Comparison of ENCODE assay signal across 22 mouse cellular contexts in genomic region chr15:102978615-102979515, GRCm38 (mm10). TPM values are rescaled to one million over a fixed set of nuclear protein-coding genes. Genes with fewer than 3 reads are reported as not detected.
DNase-seq lines count a peak whose midpoint lies in the region; ATAC-seq and TF ChIP-seq lines count a peak whose summit lies in the region.
"Had no signal": no experiment of that assay in that cellular context is flagged by ENCODE, and none has a peak within 500 bp of the region (broad histone marks: within the 10 kb centered on the region; RNA-seq: fewer than 3 reads in every experiment).

No protein-coding gene starts in this region.

- H3K79me3 ChIP-seq in C2C12 (ENCODE audit: low read depth), result peaks cover 88% of the 10 kb centered on the region

- no peak for ATAC-seq in midbrain, embryonic 11.5 days (ENCODE audit: low FRiP score)
- ATAC-seq: liver, postnatal 0 days had no signal

- peak overlapping the region; percentile 28 for H3ac ChIP-seq in C2C12 (ENCODE audit: control insufficient read depth, insufficient read length, low read depth)

- H3K4me3 ChIP-seq in C2C12 (ENCODE audit: insufficient read depth, poor library complexity, severe bottlenecking), result peak overlapping the region; percentile 8
- no peak overlapping the region for H3K4me3 ChIP-seq in midbrain, embryonic 11.5 days (ENCODE audit: low read depth, low read length)
- H3K4me3 ChIP-seq: embryonic facial prominence, embryonic 15.5 days; heart, embryonic 15.5 days; layer of hippocampus, adult 2 months had no signal

- no peaks in the 10 kb centered on the region for H3K9me3 ChIP-seq in midbrain, embryonic 11.5 days (ENCODE audit: control insufficient read depth, low read length)
- H3K9me3 ChIP-seq: embryonic facial prominence, embryonic 15.5 days; heart, embryonic 15.5 days had no signal

- TF ChIP-seq CTCF in C2C12 (IDR thresholded peaks at IDR 0.05; ENCODE audit: control insufficient read depth, insufficient read depth, insufficient read length), result no peak

- H3K36me3 ChIP-seq in C2C12 (ENCODE audit: control insufficient read depth, insufficient read depth), result peaks cover under 1% of the 10 kb centered on the region
- H3K36me3 ChIP-seq in midbrain, embryonic 11.5 days (ENCODE audit: control insufficient read depth, insufficient read depth, low read length), result no peaks in the 10 kb centered on the region
- H3K36me3 ChIP-seq: embryonic facial prominence, embryonic 15.5 days; heart, embryonic 15.5 days had no signal

- H3K79me2 ChIP-seq in C2C12 (ENCODE audit: control insufficient read depth, insufficient read depth), result peaks cover 100% of the 10 kb centered on the region

- WGBS in midbrain, embryonic 11.5 days, result 3% methylated on average over 13 of the region's 13 CpGs

- DNase-seq in gastrocnemius, postnatal 25 days, result peak; percentile 4
- DNase-seq in gastrocnemius, adult 8-10 months (ENCODE audit: low spot score in 2 of 2), result no peak
- peak; percentile 53 for DNase-seq in kidney, postnatal 10 days
- DNase-seq in neural tube, embryonic 10.5 days (ENCODE audit: extremely low spot score, low spot score), result peak; percentile 61
- DNase-seq in frontal cortex, postnatal 14 days (ENCODE audit: low spot score in 2 of 2), result no peak
- DNase-seq in midbrain, embryonic 11.5 days (ENCODE audit: low spot score, missing footprints), result no peak
- no peak for DNase-seq in layer of hippocampus, adult 9-11 months
- DNase-seq: cerebellum, postnatal 10 days; embryo, embryonic 11 days; liver; liver, postnatal 0 days; lung, postnatal 14 days had no signal

- H3K4me1 ChIP-seq in midbrain, embryonic 11.5 days (ENCODE audit: control insufficient read depth, insufficient read depth, low read length), result peaks cover 5% of the 10 kb centered on the region; the same call in 1 of the 2 replicates

- no peak overlapping the region for H3K9ac ChIP-seq in midbrain, embryonic 11.5 days (ENCODE audit: low read length)
- H3K9ac ChIP-seq: embryonic facial prominence, embryonic 15.5 days; heart, embryonic 15.5 days; liver, postnatal 0 days had no signal

- no peaks in the 10 kb centered on the region for H3K27me3 ChIP-seq in C2C12 (ENCODE audit: control insufficient read depth, insufficient read depth, insufficient read length)
- H3K27me3 ChIP-seq in midbrain, embryonic 11.5 days (ENCODE audit: control insufficient read depth, insufficient read depth, low read length), result peaks cover 98% of the 10 kb centered on the region

- H3K27ac ChIP-seq in midbrain, embryonic 11.5 days (ENCODE audit: low read depth, low read length), result no peak overlapping the region
- H3K27ac ChIP-seq: embryonic facial prominence, embryonic 15.5 days; heart, embryonic 15.5 days; layer of hippocampus, adult 2 months had no signal

- H3K4me2 ChIP-seq in midbrain, embryonic 11.5 days, result no peak overlapping the region
- H3K4me2 ChIP-seq: embryonic facial prominence, embryonic 15.5 days; heart, embryonic 15.5 days had no signal

TF ChIP-seq in C2C12, 6 proteins besides CTCF, POLR2A, EP300 and RAD21:
- TF ChIP-seq MAX (IDR thresholded peaks at IDR 0.05) (no peak), USF1 (IDR thresholded peaks at IDR 0.05; ENCODE audit: low read depth) (no peak), FOSL1 (IDR thresholded peaks at IDR 0.05; ENCODE audit: insufficient read depth, low read length, poor library complexity, severe bottlenecking) (no peak), MYOD1 (IDR thresholded peaks at IDR 0.05; ENCODE audit: control insufficient read depth, insufficient read length, low read depth) (no peak), CEBPB (IDR thresholded peaks at IDR 0.05; ENCODE audit: low read depth) (no peak), MYOG (IDR thresholded peaks at IDR 0.05; ENCODE audit: control insufficient read depth, extremely low read depth, insufficient read length) (no peak)

RNA-seq across cellular contexts. Expression of gene Hoxc9, which starts 2.6 kb away (rescaled TPM):
- total RNA-seq in gastrocnemius, postnatal 25 days (2021), result 1 to 10 TPM; 4.6 to 6.5 TPM
- total RNA-seq in gastrocnemius, adult 8-10 months (2022), result 1 to 10 TPM; 5.3 to 7.4 (median 6.0) TPM
- polyA plus RNA-seq in C2C12 (2012; fragmentation: generic; extraction: Trizol), result 9.4 TPM
- not detected in 2 replicates for polyA plus RNA-seq in midbrain, embryonic 11.5 days (2014; fragmentation: Nextera tagmentation; extraction: Ambion mirVana)
- total RNA-seq: layer of hippocampus, adult 2 months; left cerebral cortex, adult 8-10 months; monocyte, adult 5-6 weeks had no signal
- polyA plus RNA-seq: embryonic facial prominence, embryonic 15.5 days; forebrain, embryonic 11.5 days; heart, embryonic 15.5 days; hindbrain, embryonic 11.5 days; liver, postnatal 0 days; spleen, adult 2 months; stomach, embryonic 16.5 days had no signal

RNA-seq across cellular contexts. Expression of gene Hoxc8, which starts 11.5 kb away (rescaled TPM):
- 1 to 10 TPM; 1.3 to 1.6 TPM for total RNA-seq in gastrocnemius, postnatal 25 days (2021)
- 1 to 10 TPM; 1.3 to 1.5 (median 1.4) TPM for total RNA-seq in gastrocnemius, adult 8-10 months (2022)
- 1.1 TPM for polyA plus RNA-seq in C2C12 (2012; fragmentation: generic; extraction: Trizol)
- polyA plus RNA-seq in midbrain, embryonic 11.5 days (2014; fragmentation: Nextera tagmentation; extraction: Ambion mirVana), result not detected in 2 replicates
- total RNA-seq: layer of hippocampus, adult 2 months; left cerebral cortex, adult 8-10 months; monocyte, adult 5-6 weeks had no signal
- polyA plus RNA-seq: embryonic facial prominence, embryonic 15.5 days; forebrain, embryonic 11.5 days; heart, embryonic 15.5 days; hindbrain, embryonic 11.5 days; liver, postnatal 0 days; spleen, adult 2 months had no signal

RNA-seq across cellular contexts. Expression of gene Hoxc5, which starts 11.6 kb away (rescaled TPM):
- total RNA-seq in gastrocnemius, postnatal 25 days (2021), result 1 to 10 TPM; 1.6 to 1.8 TPM
- total RNA-seq in gastrocnemius, adult 8-10 months (2022), result 1 to 10 TPM; 1.6 to 3.4 (median 2.4) TPM
- polyA plus RNA-seq in C2C12 (2012; fragmentation: generic; extraction: Trizol), result 1.6 TPM
- polyA plus RNA-seq in midbrain, embryonic 11.5 days (2014; fragmentation: Nextera tagmentation; extraction: Ambion mirVana), result not detected in 2 replicates
- total RNA-seq: layer of hippocampus, adult 2 months; left cerebral cortex, adult 8-10 months; monocyte, adult 5-6 weeks had no signal
- polyA plus RNA-seq: forebrain, embryonic 11.5 days; liver, postnatal 0 days had no signal

RNA-seq across cellular contexts. Expression of gene Hoxc10, which starts 12.3 kb away (rescaled TPM):
- total RNA-seq in gastrocnemius, postnatal 25 days (2021), result 10 to 100 TPM; 61.5 to 69.5 TPM
- total RNA-seq in gastrocnemius, adult 8-10 months (2022), result 100 to 1,000 TPM in 1 of 4 experiments, 10 to 100 TPM in 3; 77.4 to 106 (median 88.9) TPM
- polyA plus RNA-seq in C2C12 (2012; fragmentation: generic; extraction: Trizol), result 49.6 TPM
- not detected in 2 replicates for polyA plus RNA-seq in midbrain, embryonic 11.5 days (2014; fragmentation: Nextera tagmentation; extraction: Ambion mirVana)
- total RNA-seq: layer of hippocampus, adult 2 months; left cerebral cortex, adult 8-10 months; monocyte, adult 5-6 weeks had no signal
- polyA plus RNA-seq: embryonic facial prominence, embryonic 15.5 days; forebrain, embryonic 11.5 days; heart, embryonic 15.5 days; hindbrain, embryonic 11.5 days; liver, postnatal 0 days; spleen, adult 2 months had no signal

RNA-seq across cellular contexts. Expression of gene Hoxc6, which starts 19.2 kb away (rescaled TPM):
- total RNA-seq in gastrocnemius, postnatal 25 days (2021), result 1 to 10 TPM; 5.3 to 8.1 TPM
- total RNA-seq in gastrocnemius, adult 8-10 months (2022), result 1 to 10 TPM; 4.5 to 6.3 (median 5.2) TPM
- polyA plus RNA-seq in C2C12 (2012; fragmentation: generic; extraction: Trizol), result 10.6 TPM
- polyA plus RNA-seq in midbrain, embryonic 11.5 days (2014; fragmentation: Nextera tagmentation; extraction: Ambion mirVana), result not detected in 2 replicates
- total RNA-seq: layer of hippocampus, adult 2 months; left cerebral cortex, adult 8-10 months; monocyte, adult 5-6 weeks had no signal
- polyA plus RNA-seq: forebrain, embryonic 11.5 days; liver, postnatal 0 days; spleen, adult 2 months had no signal

Comparison
In these comparisons a context has a peak if more than half of its experiments do, and no peak if none do; other contexts are left out.
1. DNase-seq: peak in gastrocnemius, postnatal 25 days (single experiment), kidney, postnatal 10 days (single experiment) and neural tube, embryonic 10.5 days (single experiment); none in gastrocnemius, adult 8-10 months (0 of 2), frontal cortex, postnatal 14 days (0 of 2), midbrain, embryonic 11.5 days (single experiment) and layer of hippocampus, adult 9-11 months (single experiment).